Mouse (Mus musculus) G1E (cell line): ENCODE data around the gene Rad21l. TPM values are rescaled to one million over a fixed set of nuclear protein-coding genes. Genes with fewer than 3 reads are reported as not detected.
"Not testable (repeated sequence)": the region's sequence is repeated elsewhere in the genome, so short reads cannot be mapped to it uniquely, and the experiment has no call there.

Experiments used
- ATAC-seq: 2 replicates; pipeline ENCODE4 v1.8.0; 2016; ENCODE audit warnings: mild to moderate bottlenecking; ENCODE audit not compliant: insufficient number of reproducible peaks, poor library complexity, low FRiP score, severe bottlenecking; ENCODE audit errors: extremely low read depth
- DNase-seq: peaks from one replicate; pipeline ENCODE4 v3.0.0; 2012; ENCODE audit warnings: low spot score
- H3K27me3 ChIP-seq: 2 replicates; pipeline ENCODE4 v1.6.1; 2012; ENCODE audit warnings: mild to moderate bottlenecking, low read length, inconsistent platforms; ENCODE audit not compliant: insufficient read depth
- H3K36me3 ChIP-seq: replicated peaks from 2 replicates; pipeline ENCODE3; 2012; ENCODE audit warnings: mild to moderate bottlenecking, inconsistent platforms
- H3K4me1 ChIP-seq: 2 replicates; pipeline ENCODE4 v1.6.1; 2012; ENCODE audit warnings: low read depth, low read length, inconsistent platforms, mixed read lengths; ENCODE audit not compliant: insufficient read depth
- H3K4me3 ChIP-seq: 2 replicates; pipeline ENCODE4 v1.5.1; 2012; ENCODE audit warnings: low read depth, mild to moderate bottlenecking, inconsistent platforms, low read length, moderate library complexity, mixed read lengths
- H3K9me3 ChIP-seq: replicated peaks from 2 replicates; pipeline ENCODE4 v1.6.1; 2012; ENCODE audit warnings: inconsistent platforms
- CTCF ChIP-seq: IDR thresholded peaks from 2 replicates; pipeline ENCODE4 v1.5.1; 2012; ENCODE audit warnings: low read depth, low read length, inconsistent platforms, mixed read lengths
- GATA1 ChIP-seq: IDR thresholded peaks from 2 replicates; pipeline ENCODE4 v1.6.1; 2012; ENCODE audit warnings: borderline replicate concordance, low read length, inconsistent platforms, mixed read lengths
- GATA2 ChIP-seq: IDR thresholded peaks from 2 replicates; pipeline ENCODE4 v1.6.1; 2012; ENCODE audit warnings: low read depth, low read length, inconsistent platforms, borderline replicate concordance
- POLR2AphosphoS5 ChIP-seq: IDR thresholded peaks from 2 replicates; pipeline ENCODE4 v1.6.1; 2012; ENCODE audit warnings: low read depth, low read length, inconsistent platforms; ENCODE audit not compliant: insufficient replicate concordance
- TAL1 ChIP-seq: conservative IDR thresholded peaks from 2 replicates; pipeline ENCODE4 v1.6.1; 2012; ENCODE audit warnings: low read depth, low read length, inconsistent platforms, mixed read lengths
- polyA plus RNA-seq: library from polyadenylated mRNA; stranded (reverse); fragments of >175 nt; gene quantifications from 2 replicates; pipeline ENCODE4 v1.2.3, GENCODE M21; 2012
- total RNA-seq, 2 experiments: library from RNA; stranded (forward) in 1 of 2; stranded (reverse) in 1 of 2; fragments of 200-1000 nt in 1 of 2; fragments of >200 nt in 1 of 2; fragmentation: Nextera tagmentation in 1 of 2; gene quantifications; 2 replicates each; pipeline ENCODE4 v1.2.3; 2014 to 2017

The Rad21l gene
- total and polyA plus RNA-seq, 3 experiments = not detected

DNA sequence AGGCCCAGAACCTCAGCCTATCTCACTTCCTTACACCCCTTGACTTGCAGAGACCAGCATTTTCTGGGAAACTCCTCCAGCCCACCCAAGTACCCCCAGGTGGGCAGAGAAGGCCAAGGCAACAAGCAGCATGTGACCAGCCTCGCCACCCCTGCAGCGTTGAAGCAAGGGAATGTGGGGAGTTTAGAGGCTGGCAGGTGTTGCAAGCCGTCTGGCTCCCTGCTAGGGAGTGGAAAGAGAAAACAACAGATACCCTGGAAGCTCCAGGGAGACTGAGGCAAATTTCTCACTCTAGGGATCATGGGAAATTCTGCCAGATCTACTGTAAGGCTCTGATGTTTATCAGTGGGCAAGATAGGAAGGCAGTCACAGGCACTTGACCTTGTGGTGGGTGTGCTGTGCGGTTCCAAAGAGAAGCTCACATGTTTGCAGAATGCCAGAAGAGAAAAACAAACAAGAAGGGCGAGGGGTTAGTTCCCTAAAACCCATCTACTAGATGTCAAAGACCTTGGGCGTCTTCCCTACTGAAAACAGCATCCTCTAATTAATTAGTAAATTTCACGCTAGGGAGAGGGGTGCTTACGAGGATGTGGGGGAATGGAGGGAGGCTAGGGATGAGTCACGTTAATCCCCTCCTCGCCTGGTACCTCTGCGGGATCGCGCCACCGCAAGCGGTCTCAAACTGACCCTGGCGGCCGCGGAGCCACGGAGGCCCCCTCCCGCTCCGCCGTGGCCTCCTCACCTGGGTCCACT, 36.8 kb downstream of the Rad21l start:
- Histone ChIP-seq H3K4me3 (no peak overlapping the region), H3K4me1 (no peaks in the 10 kb centered on the region), H3K36me3 (no peaks in the 10 kb centered on the region), H3K27me3 (peaks cover 33% of the 10 kb centered on the region), H3K9me3 (no peaks in the 10 kb centered on the region)
- ATAC-seq (no peak), DNase-seq (no peak)
- TF ChIP-seq TAL1 (no peak), POLR2AphosphoS5 (no peak), GATA1 (no peak), GATA2 (no peak), CTCF (no peak)

- ATAC-seq (no peak), DNase-seq (no peak)
- TF ChIP-seq POLR2AphosphoS5 (no peak), GATA1 (no peak), CTCF (no peak), TAL1 (no peak), GATA2 (no peak)
- no peak overlapping the region for H3K4me3 ChIP-seq
- no peaks in the 10 kb centered on the region for H3K36me3 ChIP-seq
- H3K4me1 ChIP-seq = no peaks in the 10 kb centered on the region
- H3K9me3 ChIP-seq = no peaks in the 10 kb centered on the region
- peaks cover 33% of the 10 kb centered on the region for H3K27me3 ChIP-seq
Measured at GRCm38 (mm10) chr2:151629310-151629709, 39.0 kb downstream of the Rad21l start.

DNA sequence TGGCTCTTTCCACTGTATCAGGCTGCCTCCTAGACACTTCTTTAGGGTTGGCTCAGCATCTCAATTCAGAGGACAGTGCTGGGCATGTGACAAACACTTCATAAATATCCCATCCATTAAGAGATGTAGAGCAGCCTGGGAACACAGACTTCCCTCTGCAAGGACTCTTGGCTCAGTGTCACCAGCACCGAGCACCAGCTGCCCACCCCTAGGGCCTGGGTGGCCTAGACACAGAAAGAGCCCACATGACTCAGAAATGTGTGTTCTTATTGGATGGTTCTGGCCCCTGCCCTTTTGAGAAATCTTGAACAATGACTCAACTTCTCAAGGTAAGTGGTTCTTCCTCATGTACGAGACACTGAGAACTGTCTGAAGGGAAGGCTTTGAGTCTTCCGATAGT, 40.3 kb downstream of the Rad21l start:
- no peaks in the 10 kb centered on the region for H3K36me3 ChIP-seq

GRCm38 (mm10) chr2:151626296-151626695, 42.0 kb downstream of the Rad21l start:
- Histone ChIP-seq H3K36me3 (no peaks in the 10 kb centered on the region), H3K9me3 (no peaks in the 10 kb centered on the region), H3K4me1 (no peaks in the 10 kb centered on the region), H3K4me3 (no peak overlapping the region), H3K27me3 (peaks cover 15% of the 10 kb centered on the region)
- TF ChIP-seq CTCF (no peak), TAL1 (no peak), GATA2 (no peak), GATA1 (no peak), POLR2AphosphoS5 (no peak)
- DNase-seq = no peak
- no peak for ATAC-seq

More for the DNA sequence above, 40.3 kb downstream of the Rad21l start:
- Histone ChIP-seq H3K4me3 (no peak overlapping the region), H3K9me3 (no peaks in the 10 kb centered on the region), H3K4me1 (no peaks in the 10 kb centered on the region), H3K27me3 (peaks cover 29% of the 10 kb centered on the region)
- no peak for TF ChIP-seq POLR2AphosphoS5
- no peak for DNase-seq
- no peak for ATAC-seq

DNA sequence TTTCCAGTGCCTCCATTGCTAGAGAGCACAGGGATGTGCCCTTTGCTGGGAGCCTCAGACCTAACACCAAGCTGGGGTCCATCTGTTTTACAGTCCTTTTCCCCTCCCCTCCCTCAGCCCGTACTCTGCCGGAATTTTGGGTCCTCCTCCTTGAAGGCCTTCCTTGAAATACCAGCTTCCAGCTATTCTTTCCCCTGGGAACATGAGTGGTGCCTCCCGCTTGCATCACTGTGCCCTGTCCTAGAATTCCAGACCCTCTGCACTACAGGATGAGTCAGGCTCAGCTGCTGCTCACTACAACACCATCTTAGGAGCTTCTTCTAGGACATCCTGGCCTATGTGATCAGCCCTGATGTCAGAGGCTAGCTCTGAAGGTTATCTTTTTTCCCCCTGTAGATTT, 44.6 kb downstream of the Rad21l start:
- DNase-seq (no peak), ATAC-seq (no peak)
- H3K4me3 ChIP-seq = no peak overlapping the region
- H3K4me1 ChIP-seq = no peaks in the 10 kb centered on the region
- no peaks in the 10 kb centered on the region for H3K9me3 ChIP-seq
- peaks cover 3% of the 10 kb centered on the region; the same call in 1 of the 2 replicates for H3K27me3 ChIP-seq
- TF ChIP-seq GATA2 = no peak
- no peak for TF ChIP-seq GATA1
- no peak for TF ChIP-seq CTCF
- TF ChIP-seq POLR2AphosphoS5 = no peak
- no peak for TF ChIP-seq TAL1
- H3K36me3 ChIP-seq = no peaks in the 10 kb centered on the region

DNA sequence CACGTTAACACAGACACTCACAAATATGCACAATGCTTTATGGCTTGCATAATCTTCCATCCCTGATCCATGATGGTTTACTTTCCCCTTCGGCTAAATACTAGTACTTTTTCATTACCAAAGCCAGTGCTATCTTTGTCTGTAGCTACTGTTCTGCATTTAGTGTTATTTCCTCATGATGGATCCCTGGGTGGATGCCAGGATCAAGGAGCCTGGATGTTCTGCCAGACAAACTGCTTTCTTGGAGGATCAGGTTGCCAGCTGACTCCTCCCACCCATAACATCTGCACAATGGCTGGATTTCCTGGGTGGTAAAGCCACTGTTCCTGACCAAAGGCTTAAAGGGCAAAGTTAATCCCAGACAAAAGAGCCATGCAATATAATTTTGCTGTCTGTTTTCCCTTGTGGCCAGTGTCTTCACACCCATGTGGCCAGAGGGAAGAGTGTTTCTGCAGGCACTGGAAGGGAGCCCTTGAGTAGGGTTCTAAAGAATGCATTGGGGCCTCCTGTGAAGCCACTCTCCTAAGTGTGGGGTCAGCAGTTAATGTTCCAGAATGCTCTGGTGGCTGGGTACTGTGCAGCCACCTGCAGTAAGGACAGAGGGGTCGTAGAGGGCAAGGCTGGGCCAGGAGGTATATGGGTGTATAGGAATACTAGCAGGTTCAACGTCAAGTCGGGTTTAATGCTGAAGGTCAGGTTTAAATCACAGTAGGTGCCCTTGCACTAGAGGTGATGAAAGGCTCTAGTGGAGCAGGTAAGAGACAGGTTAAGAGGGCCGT, 51.6 kb downstream of the Rad21l start:
- Histone ChIP-seq H3K9me3 (no peaks in the 10 kb centered on the region), H3K4me3 (no peak overlapping the region), H3K27me3 (peaks cover 19% of the 10 kb centered on the region), H3K4me1 (no peaks in the 10 kb centered on the region), H3K36me3 (no peaks in the 10 kb centered on the region)
- ATAC-seq (no peak), DNase-seq (no peak)
- no peak for TF ChIP-seq TAL1
- no peak for TF ChIP-seq CTCF
- no peak for TF ChIP-seq GATA2
- TF ChIP-seq POLR2AphosphoS5 = no peak
- TF ChIP-seq GATA1 = no peak

- H3K36me3 ChIP-seq, H3K9me3 ChIP-seq, H3K4me1 ChIP-seq, H3K4me3 ChIP-seq, DNase-seq, ATAC-seq: not testable (repeated sequence)
- peaks cover 19% of the 10 kb centered on the region for H3K27me3 ChIP-seq
Measured at GRCm38 (mm10) chr2:151615779-151616178, 52.6 kb downstream of the Rad21l start.
